Mouse (Mus musculus): ENCODE measurements around the gene Dock9.

- no peak for TF ChIP-seq GATA1 (IDR thresholded peaks at IDR 0.05; ENCODE audit: low read length)
- no peak for TF ChIP-seq TAL1 (IDR thresholded peaks at IDR 0.05; ENCODE audit: low read length)
These were observed 18.0 kb downstream of the Dock9 start for GRCm38 (mm10) chr14:121779620-121780019.

Measured in erythroblast, embryonic 14.5 days (primary cell).